Mouse (Mus musculus) CD4-positive, CD25-positive, alpha-beta regulatory T cell, adult 9 weeks (primary cell): ENCODE data around the gene Mrps18b. TPM values are rescaled to one million over a fixed set of nuclear protein-coding genes. Genes with fewer than 3 reads are reported as not detected.

Experiments
- polyA plus RNA-seq: library from polyadenylated mRNA; unstranded; fragments of 100-300 nt; shearing (Covaris generic); gene quantifications from one replicate; pipeline ENCODE4 v1.2.1, GENCODE M21; 2017

Gene Mrps18b
- polyA plus RNA-seq, result 99.2 TPM

DNA sequence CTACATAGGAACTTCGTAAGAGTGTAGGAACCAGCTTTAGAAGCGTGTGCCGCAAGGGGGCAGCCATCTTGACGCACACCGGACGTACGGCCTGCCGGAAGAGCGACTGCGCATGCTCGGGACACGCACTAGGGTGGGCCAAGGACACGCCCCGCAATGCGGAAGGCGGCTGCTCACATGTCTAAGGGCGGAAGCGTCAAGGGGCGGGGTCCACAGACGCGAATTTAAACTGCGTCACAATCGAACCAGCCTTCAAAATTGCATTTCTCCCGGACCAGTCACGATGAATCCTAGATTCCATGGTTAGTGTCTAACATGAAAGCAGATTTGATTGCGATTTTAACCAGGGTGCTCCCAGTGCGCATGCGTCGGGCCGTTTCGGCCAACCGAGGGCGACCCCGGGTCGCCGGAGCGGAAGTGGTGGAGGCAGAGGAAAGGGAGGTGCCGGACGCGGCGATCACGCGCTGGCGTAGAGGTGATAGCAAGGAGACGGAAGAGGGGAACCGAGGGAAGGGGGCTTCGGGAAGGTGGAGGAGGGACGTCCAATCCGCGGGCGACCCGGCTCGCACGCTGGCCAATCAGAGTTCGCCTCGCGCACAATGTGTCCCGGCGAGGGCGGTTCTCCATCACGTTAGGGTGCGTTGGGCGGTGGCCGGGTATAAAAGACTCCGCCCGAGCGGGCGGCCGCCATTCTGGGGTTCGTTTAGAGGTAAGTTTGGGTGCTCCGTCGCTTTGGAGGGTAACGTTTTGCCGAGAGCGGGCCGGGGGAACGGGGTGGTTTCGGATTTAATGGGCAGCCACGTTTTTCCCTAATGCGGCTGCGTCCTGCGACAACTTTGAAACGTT, at the start of gene Mrps18b, which contains the start of gene Ppp1r10:
Mrps18b (minus strand) TSS at position 93 of the 846 bp plus-strand sequence.
Ppp1r10 (plus strand) TSS at position 138 of the 846 bp plus-strand sequence.

DNA sequence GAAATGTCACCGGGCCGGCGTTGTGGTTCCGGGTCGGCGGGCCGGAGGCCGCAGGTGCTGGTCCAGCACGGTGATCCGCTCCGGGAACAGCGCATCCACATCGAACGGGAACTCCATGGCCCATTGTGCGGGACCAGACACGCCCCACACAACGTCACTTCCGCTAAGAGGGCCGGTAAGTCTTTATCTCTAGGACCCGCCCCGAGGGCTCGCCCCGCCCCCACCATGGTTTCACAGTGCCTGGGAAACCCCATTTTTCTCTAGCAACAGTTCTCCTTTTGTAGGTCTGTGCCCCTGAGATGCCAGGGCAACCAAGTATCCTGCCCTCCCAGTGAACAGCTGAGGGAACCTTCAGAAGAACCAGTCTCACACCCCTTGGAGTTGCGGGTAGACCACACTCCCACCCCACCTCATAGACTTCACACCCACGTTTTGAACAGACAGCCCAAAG, 6.2 kb downstream of the Mrps18b start, which contains the start of gene Atat1:
Atat1 (minus strand) TSS at position 157 of the 451 bp plus-strand sequence.

DNA sequence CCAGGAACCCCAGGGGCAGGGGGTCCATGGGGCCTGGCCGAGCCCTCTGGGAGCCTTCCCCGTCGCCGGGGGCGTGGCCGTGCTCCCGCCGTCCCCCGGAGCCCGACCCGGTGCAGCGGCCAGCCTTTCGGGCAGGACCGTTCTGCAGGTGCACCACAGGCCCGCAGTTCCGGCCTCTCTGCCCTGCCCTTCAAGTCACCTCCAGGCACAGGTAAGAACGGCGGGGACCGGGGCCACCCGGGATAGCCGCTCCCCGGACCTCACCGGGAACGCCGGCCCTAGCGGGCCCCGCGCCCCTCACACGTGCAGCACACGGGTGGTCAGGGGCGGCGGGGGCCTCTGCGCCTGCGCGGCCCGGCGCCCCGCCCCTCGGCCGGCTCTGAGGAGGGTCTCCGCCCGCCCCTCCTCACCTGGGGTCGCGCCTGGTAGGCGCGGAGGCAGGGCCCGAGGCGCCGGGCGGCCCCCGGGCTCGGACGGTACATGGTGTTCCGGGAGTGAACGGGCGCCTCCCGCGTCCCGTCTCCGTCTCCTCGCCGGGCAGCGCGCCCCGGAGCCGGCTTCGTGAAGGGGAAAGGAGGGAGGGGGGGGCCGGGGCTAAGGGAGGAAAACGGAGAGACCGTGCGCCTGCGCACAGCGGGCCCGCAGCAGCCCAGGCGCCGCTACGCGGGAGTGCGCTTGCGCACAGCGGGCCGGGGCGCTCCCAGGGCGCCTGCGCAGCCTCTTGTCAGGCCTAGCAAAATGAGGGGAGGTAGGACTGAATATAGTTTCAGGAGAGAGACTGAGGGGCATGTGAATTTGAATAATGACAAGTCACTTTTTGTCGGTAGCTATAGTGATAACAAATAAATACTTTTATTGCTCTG, 19.2 kb downstream of the Mrps18b start, which contains the start of gene 2310061I04Rik:
2310061I04Rik (minus strand) TSS at position 651 of the 863 bp plus-strand sequence.

DNA sequence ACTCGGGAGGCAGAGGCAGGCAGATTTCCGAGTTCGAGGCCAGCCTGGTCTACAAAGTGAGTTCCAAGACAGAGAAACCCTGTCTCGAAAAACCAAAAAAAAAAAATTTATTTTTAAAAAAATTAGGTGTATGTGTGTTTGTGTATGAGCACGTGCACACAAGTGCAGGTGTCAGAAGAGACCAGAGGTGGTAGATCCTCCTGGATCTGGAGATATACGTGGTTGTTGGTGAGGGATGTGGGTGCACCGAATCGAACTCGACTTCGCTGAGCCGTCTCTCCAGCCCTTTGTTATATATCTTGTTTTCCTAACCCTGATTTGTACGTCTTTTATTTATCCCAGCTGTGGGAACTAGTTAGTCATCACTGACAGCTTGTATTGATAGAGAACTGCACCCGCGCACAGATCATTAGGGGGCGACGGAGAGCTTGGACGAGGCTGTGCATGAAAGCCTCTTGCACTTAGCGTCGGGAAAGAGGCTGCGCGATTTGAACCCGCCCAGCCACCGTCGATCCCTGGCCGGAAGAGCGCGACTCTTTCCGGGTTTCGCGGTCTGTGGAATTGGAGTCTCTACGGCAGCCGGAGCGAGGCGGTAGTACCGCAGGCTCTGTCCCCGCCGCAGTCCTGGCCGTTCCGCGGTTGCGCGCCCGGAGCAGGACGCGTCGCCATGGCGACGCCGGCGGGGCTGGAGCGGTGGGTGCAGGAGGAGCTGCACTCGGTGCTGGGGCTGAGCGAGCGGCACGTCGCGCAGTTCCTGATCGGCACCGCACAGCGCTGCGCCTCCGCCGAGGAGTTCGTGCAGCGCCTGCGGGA, 36.7 kb downstream of the Mrps18b start, which contains the start of gene Dhx16:
Dhx16 (plus strand) TSS at position 575 of the 813 bp plus-strand sequence.

DNA sequence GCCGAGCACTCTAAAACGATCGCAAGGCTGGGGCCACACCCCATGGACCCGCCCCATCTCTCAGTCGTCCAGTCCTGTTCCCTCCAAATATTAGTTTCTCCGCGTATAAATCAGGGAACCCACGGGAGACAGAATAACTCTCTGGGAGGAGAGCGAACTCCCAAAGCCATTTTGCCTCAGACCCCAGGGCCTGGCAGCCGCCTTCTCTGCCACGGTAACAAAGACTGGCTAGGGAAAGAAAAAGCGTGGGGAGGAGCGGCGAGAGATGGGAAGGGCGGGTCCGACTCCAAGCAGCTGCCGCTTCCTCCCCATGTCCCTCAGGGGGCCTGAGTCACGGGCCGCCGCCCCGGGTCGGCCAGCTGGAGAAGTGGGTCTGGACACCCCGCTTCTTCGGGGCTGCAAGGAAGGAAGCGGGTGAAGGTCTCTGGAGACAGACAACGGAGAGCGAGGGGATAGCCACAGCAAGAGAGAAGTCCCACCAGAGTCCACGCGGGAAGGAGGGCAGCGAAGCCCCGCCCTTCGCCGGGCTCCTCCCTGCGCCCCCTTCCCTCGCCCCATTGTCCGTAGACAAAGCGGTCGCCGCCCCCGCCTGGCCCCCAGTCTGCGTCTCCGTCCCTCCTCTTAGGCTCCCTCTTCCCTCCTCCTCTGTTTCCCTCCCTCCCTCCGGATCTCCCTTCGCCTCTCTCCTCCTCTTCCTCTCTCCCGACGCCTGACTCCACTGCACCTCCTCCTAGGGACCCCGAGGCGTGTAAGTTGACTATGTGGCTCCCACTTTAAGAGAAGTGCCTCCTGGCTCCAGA, 50.5 kb downstream of the Mrps18b start, which contains the start of gene Ppp1r18:
Ppp1r18 (plus strand) TSS at position 113 of the 800 bp plus-strand sequence.

DNA sequence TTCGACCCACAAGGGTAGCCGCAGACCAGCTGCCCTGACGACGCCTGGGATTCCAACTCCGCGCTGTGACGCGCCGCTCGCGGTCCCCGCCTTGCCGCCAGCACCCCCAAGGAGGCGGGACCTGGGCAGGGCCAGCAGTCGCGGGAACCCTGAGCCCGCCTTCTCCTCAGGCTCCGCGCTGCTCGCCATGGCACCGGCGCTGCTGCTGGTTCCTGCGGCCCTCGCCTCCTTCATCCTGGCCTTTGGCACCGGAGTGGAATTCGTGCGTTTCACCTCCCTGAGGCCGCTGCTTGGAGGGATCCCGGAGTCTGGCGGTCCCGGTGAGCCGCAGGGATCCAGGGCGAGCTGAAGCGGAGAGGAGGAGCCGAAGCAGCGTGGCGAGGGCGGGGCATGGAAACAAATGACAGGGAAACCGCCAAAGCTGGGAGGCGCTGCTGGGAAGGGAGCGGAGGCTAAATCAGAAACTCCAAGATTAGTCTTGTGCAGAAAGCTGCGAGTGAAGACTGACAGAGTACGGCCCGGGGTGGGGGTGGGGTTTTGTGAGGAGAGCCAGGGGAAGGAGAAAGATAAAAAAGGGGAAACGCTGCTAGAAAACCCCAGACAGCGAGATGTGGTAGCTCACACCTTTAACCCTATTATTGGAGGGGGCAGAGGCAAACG, 54.9 kb downstream of the Mrps18b start, which contains the start of gene Nrm:
Nrm (plus strand) TSS at position 121 of the 660 bp plus-strand sequence.

Other genes with a start within 250 kb of the Mrps18b start
- gene Vars2, start 248.8 kb downstream of the Mrps18b start, polyA plus RNA-seq, result 42.1 TPM
- gene Gtf2h4, start 242.7 kb downstream of the Mrps18b start, polyA plus RNA-seq, result 28.8 TPM
- gene Ddr1, start 211.8 kb downstream of the Mrps18b start, polyA plus RNA-seq, result 5.8 TPM
- gene Ier3, start 94.7 kb downstream of the Mrps18b start, polyA plus RNA-seq, result 1.9 TPM
- 46.0 TPM for gene Flot1, start 93.2 kb downstream of the Mrps18b start, polyA plus RNA-seq
- 130 TPM for gene Tubb5, start 78.1 kb downstream of the Mrps18b start, polyA plus RNA-seq
- gene Mdc1, start 74.9 kb downstream of the Mrps18b start, polyA plus RNA-seq, result 21.6 TPM
- gene Nrm, start 55.1 kb downstream of the Mrps18b start, polyA plus RNA-seq, result 32.8 TPM
- gene Ppp1r18, start 50.8 kb downstream of the Mrps18b start, polyA plus RNA-seq, result 685 TPM
- gene Dhx16, start 36.6 kb downstream of the Mrps18b start, polyA plus RNA-seq, result 23.4 TPM
- 25.8 TPM for gene 2310061I04Rik, start 19.0 kb downstream of the Mrps18b start, polyA plus RNA-seq
- 26.7 TPM for gene Atat1, start 6.3 kb downstream of the Mrps18b start, polyA plus RNA-seq
- gene Ppp1r10, start within 50 bp of the Mrps18b start, polyA plus RNA-seq, result 62.7 TPM
- gene Abcf1, start 53.4 kb upstream of the Mrps18b start, polyA plus RNA-seq, result 163 TPM
- gene Gnl1, start 63.5 kb upstream of the Mrps18b start, polyA plus RNA-seq, result 13.7 TPM
- 23.8 TPM for gene Prr3, start 63.8 kb upstream of the Mrps18b start, polyA plus RNA-seq
- gene H2-T24, start 104.2 kb upstream of the Mrps18b start, polyA plus RNA-seq, result 28.1 TPM
- gene H2-T23, start 116.5 kb upstream of the Mrps18b start, polyA plus RNA-seq, result 779 TPM
- gene H2-T22, start 126.4 kb upstream of the Mrps18b start, polyA plus RNA-seq, result 262 TPM
- gene Gm6034, start 126.6 kb upstream of the Mrps18b start, polyA plus RNA-seq, result 0.65 TPM
- gene Gm11127, start 142.0 kb upstream of the Mrps18b start, polyA plus RNA-seq, result not detected
- gene Gm19684, start 205.3 kb upstream of the Mrps18b start, polyA plus RNA-seq, result 1.4 TPM
- 0.33 TPM for gene Gm7030, start 213.0 kb upstream of the Mrps18b start, polyA plus RNA-seq